Mouse (Mus musculus): Measurements from ENCODE around the gene Olfr224. TPM values are rescaled to one million over a fixed set of nuclear protein-coding genes. Genes with fewer than 3 reads are reported as not detected.
"Not testable (repeated sequence)": the region's sequence is repeated elsewhere in the genome, so short reads cannot be mapped to it uniquely, and the experiment has no call there.

Gene Olfr224
- under 1 TPM in 1 of 3 experiments, not detected in 2; 0.26 TPM for polyA plus RNA-seq (2017; shearing (Covaris generic))

GRCm38 (mm10) chr11:58570405-58570804, at the start of gene Olfr224:
TSS of gene Olfr224 (minus strand) at chr11:58570553.
- ATAC-seq: no peak

- ATAC-seq: no peak
Measured at GRCm38 (mm10) chr11:58618793-58619192, 48.4 kb upstream of the Olfr224 start.

- no peak for ATAC-seq
Measured at GRCm38 (mm10) chr11:58618369-58618768, 48.0 kb upstream of the Olfr224 start.

GRCm38 (mm10) chr11:58615975-58616374, 45.6 kb upstream of the Olfr224 start, which contains the start of gene 2210407C18Rik:
TSS of gene 2210407C18Rik (minus strand) at chr11:58616075.
- ATAC-seq: no peak

- no peak for ATAC-seq
Measured at GRCm38 (mm10) chr11:58614526-58614925, 44.2 kb upstream of the Olfr224 start.

GRCm38 (mm10) chr11:58613359-58613758, 43.0 kb upstream of the Olfr224 start:
- no peak for ATAC-seq

GRCm38 (mm10) chr11:58607030-58607429, 36.7 kb upstream of the Olfr224 start:
- ATAC-seq: no peak

- no peak for ATAC-seq
Measured at GRCm38 (mm10) chr11:58606177-58606919, 36.0 kb upstream of the Olfr224 start.

- ATAC-seq: no peak
Measured at GRCm38 (mm10) chr11:58605228-58605627, 34.9 kb upstream of the Olfr224 start.

- no peak for ATAC-seq
Measured at GRCm38 (mm10) chr11:58604688-58605087, 34.3 kb upstream of the Olfr224 start.

- ATAC-seq: no peak
Measured at GRCm38 (mm10) chr11:58602800-58603560, 32.6 kb upstream of the Olfr224 start.

- ATAC-seq: no peak
Measured at GRCm38 (mm10) chr11:58602062-58602461, 31.7 kb upstream of the Olfr224 start.

- ATAC-seq: no peak
Measured at GRCm38 (mm10) chr11:58597837-58598236, 27.5 kb upstream of the Olfr224 start.

GRCm38 (mm10) chr11:58594814-58595213, 24.5 kb upstream of the Olfr224 start, which contains the start of gene Olfr324:
TSS of gene Olfr324 (plus strand) at chr11:58595114.
- ATAC-seq: no peak

GRCm38 (mm10) chr11:58588620-58589250, 18.4 kb upstream of the Olfr224 start:
- no peak for ATAC-seq

- ATAC-seq: no peak
Measured at GRCm38 (mm10) chr11:58587898-58588348, 17.6 kb upstream of the Olfr224 start.

GRCm38 (mm10) chr11:58578636-58579035, 8.3 kb upstream of the Olfr224 start:
- ATAC-seq: no peak

GRCm38 (mm10) chr11:58577430-58577829, 7.1 kb upstream of the Olfr224 start, which contains the start of gene Olfr325:
TSS of gene Olfr325 (plus strand) at chr11:58577730.
- no peak for ATAC-seq

GRCm38 (mm10) chr11:58555536-58555935, 14.8 kb downstream of the Olfr224 start, which contains the start of gene Olfr328:
TSS of gene Olfr328 (minus strand) at chr11:58555636.
- ATAC-seq: no peak

- no peak for ATAC-seq
Measured at GRCm38 (mm10) chr11:58546322-58546721, 24.0 kb downstream of the Olfr224 start, which contains the start of gene Olfr329-ps. TSS of gene Olfr329-ps (minus strand) at chr11:58546422.

- not testable (repeated sequence) for ATAC-seq
Measured at GRCm38 (mm10) chr11:58534736-58535135, 35.6 kb downstream of the Olfr224 start, which contains the start of gene Olfr330. TSS of gene Olfr330 (minus strand) at chr11:58534836.

GRCm38 (mm10) chr11:58519756-58520155, 50.6 kb downstream of the Olfr224 start:
- not testable (repeated sequence) for ATAC-seq

- ATAC-seq: not testable (repeated sequence)
Measured at GRCm38 (mm10) chr11:58518916-58519315, 51.4 kb downstream of the Olfr224 start.
